Mouse (Mus musculus): Measurements from ENCODE around the gene Rit1. TPM values are rescaled to one million over a fixed set of nuclear protein-coding genes. Genes with fewer than 3 reads are reported as not detected.

The Rit1 gene
- total and polyA plus RNA-seq, 2 experiments, result 14.8 to 18.0 TPM

GRCm38 (mm10) chr3:88746139-88746870 is 29.7 kb downstream of the Rit1 start:
- no peaks in the 10 kb centered on the region for H3K27me3 ChIP-seq (ENCODE audit: control insufficient read depth, insufficient read depth, low read length)
- H3K79me2 ChIP-seq (ENCODE audit: control insufficient read depth, insufficient read depth, low read length), result no peaks in the 10 kb centered on the region
- H3K4me3 ChIP-seq (ENCODE audit: insufficient read depth, low read depth, low read length), result no peak overlapping the region
- WGBS, result 89% methylated on average over 14 of the region's 15 CpGs
- no peak for TF ChIP-seq CTCF (IDR thresholded peaks at IDR 0.05; ENCODE audit: low read depth, low read length)
- no peak for TF ChIP-seq POLR2A (IDR thresholded peaks at IDR 0.05; ENCODE audit: extremely low read depth, insufficient read depth, low read length)
- H3K27ac ChIP-seq (replicated peaks; ENCODE audit: insufficient read depth, low read depth, low read length), result no peak overlapping the region
- no peak overlapping the region for H3K9ac ChIP-seq (ENCODE audit: low read depth, low read length)
- DNase-seq (ENCODE audit: extremely low read depth, low read depth, low spot score), result no peak
- no peaks in the 10 kb centered on the region for H3K36me3 ChIP-seq (ENCODE audit: control insufficient read depth, insufficient read depth, low read length)
- H3K4me1 ChIP-seq (ENCODE audit: control insufficient read depth, insufficient read depth, low read length), result no peaks in the 10 kb centered on the region

GRCm38 (mm10) chr3:88746871-88747231 is 30.2 kb downstream of the Rit1 start:
- H3K79me2 ChIP-seq (ENCODE audit: control insufficient read depth, insufficient read depth, low read length), result no peaks in the 10 kb centered on the region
- no peak for TF ChIP-seq POLR2A (IDR thresholded peaks at IDR 0.05; ENCODE audit: extremely low read depth, insufficient read depth, low read length)
- TF ChIP-seq CTCF (IDR thresholded peaks at IDR 0.05; ENCODE audit: low read depth, low read length), result no peak
- H3K4me3 ChIP-seq (ENCODE audit: insufficient read depth, low read depth, low read length), result no peak overlapping the region
- H3K27ac ChIP-seq (replicated peaks; ENCODE audit: insufficient read depth, low read depth, low read length), result no peak overlapping the region
- no peaks in the 10 kb centered on the region for H3K36me3 ChIP-seq (ENCODE audit: control insufficient read depth, insufficient read depth, low read length)
- no peak for DNase-seq (ENCODE audit: extremely low read depth, low read depth, low spot score)
- no peak overlapping the region for H3K9ac ChIP-seq (ENCODE audit: low read depth, low read length)
- H3K27me3 ChIP-seq (ENCODE audit: control insufficient read depth, insufficient read depth, low read length), result no peaks in the 10 kb centered on the region
- 64% methylated on average over 4 of the region's 4 CpGs for WGBS
- H3K4me1 ChIP-seq (ENCODE audit: control insufficient read depth, insufficient read depth, low read length), result no peaks in the 10 kb centered on the region

- Histone ChIP-seq H3K27me3 (ENCODE audit: control insufficient read depth, insufficient read depth, low read length) (no peaks in the 10 kb centered on the region), H3K9ac (ENCODE audit: low read depth, low read length) (no peak overlapping the region), H3K4me1 (ENCODE audit: control insufficient read depth, insufficient read depth, low read length) (no peaks in the 10 kb centered on the region), H3K79me2 (ENCODE audit: control insufficient read depth, insufficient read depth, low read length) (no peaks in the 10 kb centered on the region), H3K27ac (replicated peaks; ENCODE audit: insufficient read depth, low read depth, low read length) (no peak overlapping the region), H3K36me3 (ENCODE audit: control insufficient read depth, insufficient read depth, low read length) (no peaks in the 10 kb centered on the region), H3K4me3 (ENCODE audit: insufficient read depth, low read depth, low read length) (no peak overlapping the region)
- no peak for TF ChIP-seq POLR2A (IDR thresholded peaks at IDR 0.05; ENCODE audit: extremely low read depth, insufficient read depth, low read length)
- no peak for TF ChIP-seq CTCF (IDR thresholded peaks at IDR 0.05; ENCODE audit: low read depth, low read length)
- no peak for DNase-seq (ENCODE audit: extremely low read depth, low read depth, low spot score)
- WGBS, result 75% methylated on average over 4 of the region's 4 CpGs
Measured at GRCm38 (mm10) chr3:88754283-88754682, 37.6 kb downstream of the Rit1 start.

- no peak overlapping the region for H3K9ac ChIP-seq (ENCODE audit: low read depth, low read length)
- 29% methylated on average over 3 of the region's 3 CpGs for WGBS
- no peak for TF ChIP-seq POLR2A (IDR thresholded peaks at IDR 0.05; ENCODE audit: extremely low read depth, insufficient read depth, low read length)
- no peak for TF ChIP-seq CTCF (IDR thresholded peaks at IDR 0.05; ENCODE audit: low read depth, low read length)
- no peaks in the 10 kb centered on the region for H3K36me3 ChIP-seq (ENCODE audit: control insufficient read depth, insufficient read depth, low read length)
- H3K4me1 ChIP-seq (ENCODE audit: control insufficient read depth, insufficient read depth, low read length), result no peaks in the 10 kb centered on the region
- no peak overlapping the region for H3K4me3 ChIP-seq (ENCODE audit: insufficient read depth, low read depth, low read length)
- no peak overlapping the region for H3K27ac ChIP-seq (replicated peaks; ENCODE audit: insufficient read depth, low read depth, low read length)
- no peak for DNase-seq (ENCODE audit: extremely low read depth, low read depth, low spot score)
- no peaks in the 10 kb centered on the region for H3K79me2 ChIP-seq (ENCODE audit: control insufficient read depth, insufficient read depth, low read length)
- no peaks in the 10 kb centered on the region for H3K27me3 ChIP-seq (ENCODE audit: control insufficient read depth, insufficient read depth, low read length)
Measured at GRCm38 (mm10) chr3:88755541-88755940, 38.9 kb downstream of the Rit1 start.

GRCm38 (mm10) chr3:88756276-88756675 is 39.6 kb downstream of the Rit1 start:
- Histone ChIP-seq H3K36me3 (ENCODE audit: control insufficient read depth, insufficient read depth, low read length) (no peaks in the 10 kb centered on the region), H3K4me1 (ENCODE audit: control insufficient read depth, insufficient read depth, low read length) (no peaks in the 10 kb centered on the region), H3K79me2 (ENCODE audit: control insufficient read depth, insufficient read depth, low read length) (no peaks in the 10 kb centered on the region), H3K27ac (replicated peaks; ENCODE audit: insufficient read depth, low read depth, low read length) (no peak overlapping the region), H3K9ac (ENCODE audit: low read depth, low read length) (no peak overlapping the region), H3K4me3 (ENCODE audit: insufficient read depth, low read depth, low read length) (no peak overlapping the region), H3K27me3 (ENCODE audit: control insufficient read depth, insufficient read depth, low read length) (no peaks in the 10 kb centered on the region)
- no peak for DNase-seq (ENCODE audit: extremely low read depth, low read depth, low spot score)
- 78% methylated on average over 4 of the region's 4 CpGs for WGBS
- TF ChIP-seq CTCF (IDR thresholded peaks at IDR 0.05; ENCODE audit: low read depth, low read length) (no peak), POLR2A (IDR thresholded peaks at IDR 0.05; ENCODE audit: extremely low read depth, insufficient read depth, low read length) (no peak)

- no peaks in the 10 kb centered on the region for H3K4me1 ChIP-seq (ENCODE audit: control insufficient read depth, insufficient read depth, low read length)
- no peak overlapping the region for H3K27ac ChIP-seq (replicated peaks; ENCODE audit: insufficient read depth, low read depth, low read length)
- no peak overlapping the region for H3K4me3 ChIP-seq (ENCODE audit: insufficient read depth, low read depth, low read length)
- H3K79me2 ChIP-seq (ENCODE audit: control insufficient read depth, insufficient read depth, low read length), result no peaks in the 10 kb centered on the region
- peak; percentile 6 for DNase-seq (ENCODE audit: extremely low read depth, low read depth, low spot score)
- WGBS, result 44% methylated on average over 5 of the region's 5 CpGs
- TF ChIP-seq POLR2A (IDR thresholded peaks at IDR 0.05; ENCODE audit: extremely low read depth, insufficient read depth, low read length), result no peak
- no peak for TF ChIP-seq CTCF (IDR thresholded peaks at IDR 0.05; ENCODE audit: low read depth, low read length)
- H3K27me3 ChIP-seq (ENCODE audit: control insufficient read depth, insufficient read depth, low read length), result no peaks in the 10 kb centered on the region
- no peak overlapping the region for H3K9ac ChIP-seq (ENCODE audit: low read depth, low read length)
- no peaks in the 10 kb centered on the region for H3K36me3 ChIP-seq (ENCODE audit: control insufficient read depth, insufficient read depth, low read length)
Measured at GRCm38 (mm10) chr3:88758045-88758500, 41.4 kb downstream of the Rit1 start.
